Mouse (Mus musculus) forebrain, embryonic 12.5 days (tissue): ENCODE results near the gene Runx3. TPM values are rescaled to one million over a fixed set of nuclear protein-coding genes. Genes with fewer than 3 reads are reported as not detected.

ENCODE experiments used
- ATAC-seq: fragments of 200-750 bp; cut with Nextera tagmentation; 2 replicates; pipeline ENCODE4 v1.8.0; 2017; ENCODE audit warnings: moderate TSS enrichment; ENCODE audit not compliant: low FRiP score
- H3K27ac ChIP-seq: fragments of 300-500 bp; sonication (generic); 2 replicates; pipeline ENCODE4 v1.5.1; 2016; ENCODE audit warnings: mild to moderate bottlenecking
- H3K27me3 ChIP-seq: fragments of 300-500 bp; sonication (generic); 2 replicates; pipeline ENCODE4 v1.6.1; 2016; ENCODE audit warnings: mild to moderate bottlenecking
- H3K36me3 ChIP-seq: fragments of 300-500 bp; sonication (generic); replicated peaks from 2 replicates; pipeline ENCODE4 v1.6.1; 2016; ENCODE audit warnings: mild to moderate bottlenecking
- H3K4me1 ChIP-seq: fragments of 300-500 bp; sonication (generic); 2 replicates; pipeline ENCODE4 v1.6.1; 2016
- H3K4me2 ChIP-seq: fragments of 300-500 bp; sonication (generic); 2 replicates; pipeline ENCODE4 v1.6.1; 2016; ENCODE audit warnings: mild to moderate bottlenecking, moderate library complexity
- H3K4me3 ChIP-seq: fragments of 300-500 bp; sonication (generic); replicated peaks from 2 replicates; pipeline ENCODE4 v1.5.1; 2016; ENCODE audit warnings: mild to moderate bottlenecking
- H3K9ac ChIP-seq: fragments of 300-500 bp; sonication (generic); 2 replicates; pipeline ENCODE4 v1.6.1; 2016; ENCODE audit warnings: mild to moderate bottlenecking
- H3K9me3 ChIP-seq: fragments of 300-500 bp; sonication (generic); 2 replicates; pipeline ENCODE4 v1.6.1; 2016
- whole genome bisulfite sequencing: fragments of 180-500 bp; shearing (Covaris S2); methylation state at CpG from one replicate; pipeline ENCODE4 v1.1.7; 2016; 5-methylcytosine and 5-hydroxymethylcytosine counted together
- polyA plus RNA-seq: library from polyadenylated mRNA; unstranded; fragments of >200 nt; fragmentation: Nextera tagmentation; extraction: Ambion mirVana; gene quantifications from 2 replicates; pipeline ENCODE4 v1.2.1, GENCODE M21; 2016

Gene Runx3
- polyA plus RNA-seq, 1 experiment from 2014 or later: 0.09 TPM

DNA sequence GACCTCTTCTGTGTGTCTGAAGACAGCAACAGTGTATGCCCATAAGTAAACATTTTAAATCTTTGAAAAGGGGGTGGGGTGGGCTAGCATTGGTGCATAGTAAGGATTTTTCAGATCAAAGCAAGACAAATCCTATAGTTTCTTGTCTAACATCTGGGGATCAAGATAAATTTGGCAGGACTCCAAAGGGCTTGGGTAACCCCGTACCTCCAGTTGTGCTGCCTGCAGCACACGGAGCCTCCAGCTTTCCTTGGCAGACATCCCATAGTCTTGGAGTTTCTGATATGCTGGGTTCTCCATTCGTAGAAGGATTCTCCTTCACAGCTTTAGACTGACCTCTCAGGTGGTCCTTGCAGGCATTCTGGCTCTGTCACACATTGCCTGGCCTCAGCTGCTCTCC, 27.6 kb upstream of the Runx3 start:
- no peaks in the 10 kb centered on the region; the same call in 1 of the 2 replicates for H3K27me3 ChIP-seq
- H3K4me3 ChIP-seq: no peak overlapping the region
- no peak overlapping the region for H3K27ac ChIP-seq
- no peak overlapping the region for H3K4me2 ChIP-seq
- 67% methylated on average over 3 of the region's 3 CpGs for WGBS
- H3K4me1 ChIP-seq: no peaks in the 10 kb centered on the region
- H3K36me3 ChIP-seq: no peaks in the 10 kb centered on the region
- H3K9ac ChIP-seq: no peak overlapping the region
- ATAC-seq: no peak
- H3K9me3 ChIP-seq: no peaks in the 10 kb centered on the region

DNA sequence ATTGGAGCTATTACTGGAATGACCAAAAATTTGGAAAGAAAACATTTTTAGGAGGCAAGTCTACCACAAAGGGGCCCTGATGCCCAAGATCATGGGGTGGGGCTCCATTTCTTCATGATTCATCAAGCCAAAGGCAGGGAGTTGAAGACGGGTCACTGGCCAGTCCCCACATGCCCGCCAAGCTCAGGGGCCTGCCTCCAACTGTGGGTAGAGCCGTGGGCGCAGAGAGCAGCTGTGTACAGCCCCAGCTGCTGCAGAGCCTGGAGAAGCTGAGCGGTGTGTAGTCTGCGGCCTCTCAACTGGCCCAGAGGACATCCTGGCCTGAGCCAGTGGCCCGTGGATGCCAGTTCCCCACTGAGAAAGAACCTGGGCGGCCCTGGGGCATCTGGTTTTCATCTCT, 24.8 kb upstream of the Runx3 start:
- ATAC-seq: no peak
- H3K4me2 ChIP-seq: no peak overlapping the region
- H3K4me1 ChIP-seq: no peaks in the 10 kb centered on the region
- peaks cover 3% of the 10 kb centered on the region; the same call in 1 of the 2 replicates for H3K27me3 ChIP-seq
- H3K27ac ChIP-seq: no peak overlapping the region
- no peaks in the 10 kb centered on the region for H3K9me3 ChIP-seq
- H3K9ac ChIP-seq: no peak overlapping the region
- H3K36me3 ChIP-seq: no peaks in the 10 kb centered on the region
- H3K4me3 ChIP-seq: no peak overlapping the region
- WGBS: 81% methylated on average over 8 of the region's 8 CpGs

DNA sequence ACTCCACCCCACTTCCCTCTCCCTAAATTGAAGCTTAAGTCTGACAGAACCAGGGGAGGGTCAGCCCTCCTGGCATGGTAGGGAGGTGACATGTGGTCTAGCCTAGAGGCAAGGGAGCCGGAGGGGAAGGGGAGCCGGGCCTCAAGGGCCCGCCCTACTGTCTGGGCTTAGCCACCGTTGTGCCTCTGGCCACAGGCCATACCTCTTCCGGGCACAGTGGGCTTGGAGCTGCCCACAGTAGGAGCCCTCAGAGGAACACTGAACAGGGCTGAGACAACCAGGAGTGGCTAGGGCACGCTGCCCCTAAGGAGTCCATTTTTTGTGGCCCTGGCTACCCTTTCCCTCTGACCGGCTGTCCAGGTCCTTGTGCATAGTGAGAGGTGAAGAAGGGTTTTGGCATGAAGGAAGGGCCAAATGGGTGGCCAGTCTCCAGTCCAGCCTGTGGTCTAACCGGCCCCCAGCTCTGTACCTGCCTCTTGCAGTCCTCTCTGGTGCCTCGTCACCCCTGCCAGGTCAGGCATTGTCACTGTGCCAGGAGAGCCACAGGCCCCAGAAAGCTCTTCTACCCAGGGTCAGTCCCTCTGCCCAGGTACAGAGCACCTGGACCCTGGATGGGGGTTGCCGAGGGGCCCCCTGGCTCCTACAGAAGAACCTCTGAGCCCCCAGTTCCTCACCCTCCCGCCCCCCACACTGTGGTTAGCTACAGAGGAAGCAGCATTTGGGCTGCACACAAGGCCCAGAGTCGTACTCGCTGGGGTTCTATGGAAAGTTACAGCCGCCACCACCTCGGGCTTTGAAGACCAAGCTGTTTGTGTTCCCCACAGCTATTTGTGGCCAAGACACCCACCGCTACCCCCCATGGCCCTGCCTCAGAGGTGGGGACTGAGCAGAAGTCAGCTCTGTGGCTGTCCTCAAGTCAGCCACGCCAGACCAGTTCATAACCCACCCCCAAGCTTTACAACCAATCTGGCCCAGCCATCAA, 22.3 kb upstream of the Runx3 start:
- 88% methylated on average over 17 of the region's 17 CpGs for WGBS

DNA sequence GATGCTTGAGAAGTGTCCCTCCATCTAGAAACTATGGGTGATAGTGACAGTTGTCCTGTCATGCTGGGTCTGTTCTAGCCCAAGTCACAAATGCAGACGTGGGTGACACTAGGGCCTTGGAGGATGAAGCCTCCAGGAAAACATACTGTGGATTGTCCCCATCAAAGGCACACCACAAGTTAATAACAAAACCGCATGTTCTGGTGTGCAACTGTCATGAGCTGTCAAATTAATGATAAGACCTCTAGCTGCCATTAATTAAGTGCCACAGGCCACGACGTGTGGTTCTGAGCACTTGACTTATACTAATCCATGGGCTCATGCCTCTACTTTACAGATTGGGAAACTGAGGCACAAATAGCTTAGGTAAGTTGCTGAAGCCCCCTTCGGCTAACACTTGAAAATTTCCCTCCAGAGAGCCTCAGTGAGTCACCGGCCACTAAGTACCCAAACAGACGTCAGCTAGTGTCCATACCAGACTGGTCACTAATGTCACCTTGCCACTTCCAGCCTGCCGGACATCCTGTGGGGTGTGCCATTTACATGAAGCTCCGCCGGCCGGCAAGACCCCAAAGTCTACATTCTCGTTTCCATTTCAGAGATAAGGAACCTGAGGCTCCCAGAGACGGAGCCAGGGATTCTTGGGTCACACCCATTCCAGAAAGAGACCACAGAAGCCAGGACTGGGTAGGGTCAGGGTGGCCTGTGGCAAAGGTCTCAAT, 18.3 kb upstream of the Runx3 start:
- no peaks in the 10 kb centered on the region for H3K36me3 ChIP-seq
- ATAC-seq: no peak
- H3K4me3 ChIP-seq: no peak overlapping the region
- WGBS: 82% methylated on average over 13 of the region's 13 CpGs
- no peaks in the 10 kb centered on the region for H3K9me3 ChIP-seq
- peaks cover 3% of the 10 kb centered on the region; the same call in 1 of the 2 replicates for H3K27me3 ChIP-seq
- H3K4me2 ChIP-seq: no peak overlapping the region
- H3K27ac ChIP-seq: no peak overlapping the region
- H3K4me1 ChIP-seq: no peaks in the 10 kb centered on the region
- H3K9ac ChIP-seq: no peak overlapping the region

More for the DNA sequence above, 22.3 kb upstream of the Runx3 start:
- Histone ChIP-seq H3K4me3 (no peak overlapping the region), H3K9me3 (no peaks in the 10 kb centered on the region), H3K36me3 (no peaks in the 10 kb centered on the region), H3K4me2 (no peak overlapping the region), H3K9ac (no peak overlapping the region), H3K27me3 (peaks cover 3% of the 10 kb centered on the region; the same call in 1 of the 2 replicates), H3K27ac (no peak overlapping the region), H3K4me1 (no peaks in the 10 kb centered on the region)
- no peak for ATAC-seq

DNA sequence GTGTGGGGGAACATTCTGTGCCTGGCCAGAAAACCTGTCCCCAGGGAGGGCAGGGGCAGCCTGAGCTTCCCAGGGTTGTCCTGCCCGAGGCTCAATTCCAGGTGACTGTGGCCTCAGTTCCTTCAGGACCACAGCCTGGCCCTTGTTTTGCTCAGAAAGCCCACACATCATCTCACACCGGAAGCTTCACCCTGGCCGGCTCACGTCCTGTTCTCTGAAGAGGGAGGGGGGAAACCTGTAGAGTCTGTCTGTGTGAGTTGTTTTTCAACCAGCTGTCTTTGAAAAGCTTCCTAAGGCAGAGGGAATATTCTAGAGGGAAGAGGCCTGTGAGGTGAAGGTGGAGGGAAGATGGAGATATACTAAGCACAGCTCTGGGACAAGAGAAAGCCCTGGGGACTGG, 17.7 kb upstream of the Runx3 start:
- no peaks in the 10 kb centered on the region for H3K9me3 ChIP-seq
- no peak overlapping the region for H3K9ac ChIP-seq
- H3K4me3 ChIP-seq: no peak overlapping the region
- H3K27me3 ChIP-seq: peaks cover 3% of the 10 kb centered on the region; the same call in 1 of the 2 replicates
- H3K4me1 ChIP-seq: no peaks in the 10 kb centered on the region
- no peak overlapping the region for H3K4me2 ChIP-seq
- no peak for ATAC-seq
- H3K36me3 ChIP-seq: no peaks in the 10 kb centered on the region
- H3K27ac ChIP-seq: no peak overlapping the region
- WGBS: 58% methylated on average over 4 of the region's 4 CpGs

DNA sequence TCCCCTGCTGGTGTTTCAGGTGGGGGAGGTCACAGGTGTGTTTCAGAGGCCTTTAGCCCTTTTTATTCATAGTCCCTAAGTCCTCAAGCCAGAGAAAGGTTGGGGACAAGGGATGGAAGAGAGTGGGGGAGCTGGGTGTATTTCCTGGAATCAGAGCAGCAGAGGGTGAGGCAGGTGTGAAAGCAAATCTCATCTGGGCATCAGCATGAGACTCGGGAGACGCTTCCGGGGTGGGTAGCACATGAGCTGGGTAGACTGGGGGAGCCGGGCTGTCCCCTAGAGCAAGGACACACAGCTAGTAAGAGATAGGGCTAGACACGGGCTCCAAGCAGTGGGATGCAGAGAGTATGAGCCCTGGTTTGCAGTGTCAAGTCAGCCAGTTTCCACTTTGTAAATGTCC, 16.7 kb upstream of the Runx3 start:
- H3K27me3 ChIP-seq: peaks cover 3% of the 10 kb centered on the region; the same call in 1 of the 2 replicates
- no peak overlapping the region for H3K27ac ChIP-seq
- no peak for ATAC-seq
- H3K36me3 ChIP-seq: no peaks in the 10 kb centered on the region
- H3K4me3 ChIP-seq: no peak overlapping the region
- H3K9ac ChIP-seq: no peak overlapping the region
- WGBS: 65% methylated on average over 5 of the region's 5 CpGs
- no peaks in the 10 kb centered on the region for H3K9me3 ChIP-seq
- no peak overlapping the region for H3K4me2 ChIP-seq
- no peaks in the 10 kb centered on the region for H3K4me1 ChIP-seq

DNA sequence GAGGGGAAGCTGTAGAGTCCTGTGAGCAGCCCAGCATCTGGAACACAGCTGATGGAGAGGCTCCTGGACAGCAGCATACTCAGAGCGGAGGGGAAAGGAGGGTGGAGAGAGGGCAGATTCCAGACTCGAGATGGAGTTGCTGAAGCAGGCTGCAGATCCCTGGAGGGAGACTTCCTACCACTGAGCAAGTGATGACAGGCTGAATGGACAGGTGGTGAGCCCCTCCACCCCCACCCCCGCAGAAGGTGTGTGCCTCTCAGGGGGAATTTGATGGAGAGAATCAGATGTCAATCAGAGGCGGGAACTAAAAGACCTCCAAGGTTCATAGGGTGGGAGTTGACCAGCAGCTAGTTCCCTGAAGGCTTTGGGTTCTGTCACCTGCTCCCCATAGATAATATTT, 13.5 kb upstream of the Runx3 start:
- Histone ChIP-seq H3K9ac (no peak overlapping the region), H3K4me1 (no peaks in the 10 kb centered on the region), H3K27me3 (peaks cover 6% of the 10 kb centered on the region; the same call in 1 of the 2 replicates), H3K36me3 (no peaks in the 10 kb centered on the region), H3K27ac (no peak overlapping the region), H3K9me3 (no peaks in the 10 kb centered on the region), H3K4me3 (no peak overlapping the region), H3K4me2 (no peak overlapping the region)
- no peak for ATAC-seq
- WGBS: 66% methylated on average over 4 of the region's 4 CpGs

DNA sequence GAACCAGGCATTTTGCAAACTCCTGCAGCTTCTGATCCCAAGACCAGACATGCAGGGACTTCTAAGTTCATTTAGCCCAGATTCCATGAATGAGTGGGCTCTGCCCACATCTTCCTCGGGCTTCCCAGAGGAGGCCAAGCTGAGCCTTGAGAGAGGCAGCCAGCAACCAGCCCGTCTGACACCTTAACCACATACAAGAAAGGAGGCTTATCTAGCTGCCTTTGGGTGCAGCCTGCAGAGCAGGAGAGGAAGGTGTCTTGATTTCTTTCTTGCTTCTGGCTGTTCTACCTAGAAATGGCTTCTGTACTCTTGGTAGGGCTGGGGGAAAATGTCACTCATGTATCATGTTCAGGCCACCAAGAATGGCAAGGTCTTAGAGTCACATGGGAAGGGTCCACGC, 11.8 kb upstream of the Runx3 start:
- no peak overlapping the region for H3K27ac ChIP-seq
- no peak overlapping the region for H3K4me3 ChIP-seq
- 75% methylated on average over 3 of the region's 3 CpGs for WGBS

DNA sequence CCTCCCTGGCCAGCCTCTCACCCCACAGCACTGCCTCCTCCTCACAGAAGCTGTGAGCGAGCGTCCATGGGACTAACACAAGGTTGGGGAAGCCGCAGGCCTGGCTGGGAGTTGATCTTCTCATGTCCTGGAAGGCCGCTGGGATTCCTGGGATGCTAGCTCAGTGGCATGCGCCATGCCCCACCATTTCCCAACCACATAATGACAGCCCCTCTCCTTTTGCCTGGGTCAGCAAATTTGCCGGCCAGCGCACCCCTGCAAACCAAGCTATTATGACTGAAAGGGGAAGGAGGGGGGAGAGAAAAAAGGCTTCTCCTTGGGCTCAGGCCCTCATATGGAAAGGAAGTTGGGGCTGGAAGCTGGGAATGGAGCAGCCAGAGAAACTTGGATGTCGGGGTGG, 6.8 kb upstream of the Runx3 start:
- no peak overlapping the region for H3K9ac ChIP-seq
- H3K27me3 ChIP-seq: peaks cover 6% of the 10 kb centered on the region; the same call in 1 of the 2 replicates
- no peak overlapping the region for H3K4me3 ChIP-seq
- 85% methylated on average over 8 of the region's 8 CpGs for WGBS
- no peak overlapping the region for H3K27ac ChIP-seq
- no peaks in the 10 kb centered on the region for H3K36me3 ChIP-seq
- no peaks in the 10 kb centered on the region for H3K4me1 ChIP-seq
- no peak overlapping the region for H3K4me2 ChIP-seq
- no peak for ATAC-seq
- H3K9me3 ChIP-seq: 0 out of 2 replicates have a peak, but pooled peaks cover 3% of the 10 kb centered on the region

More for the DNA sequence above, 11.8 kb upstream of the Runx3 start:
- Histone ChIP-seq H3K9ac (no peak overlapping the region), H3K4me1 (no peaks in the 10 kb centered on the region), H3K36me3 (no peaks in the 10 kb centered on the region), H3K9me3 (0 out of 2 replicates have a peak, but pooled peaks cover 3% of the 10 kb centered on the region), H3K27me3 (peaks cover 6% of the 10 kb centered on the region; the same call in 1 of the 2 replicates), H3K4me2 (no peak overlapping the region)
- ATAC-seq: no peak

DNA sequence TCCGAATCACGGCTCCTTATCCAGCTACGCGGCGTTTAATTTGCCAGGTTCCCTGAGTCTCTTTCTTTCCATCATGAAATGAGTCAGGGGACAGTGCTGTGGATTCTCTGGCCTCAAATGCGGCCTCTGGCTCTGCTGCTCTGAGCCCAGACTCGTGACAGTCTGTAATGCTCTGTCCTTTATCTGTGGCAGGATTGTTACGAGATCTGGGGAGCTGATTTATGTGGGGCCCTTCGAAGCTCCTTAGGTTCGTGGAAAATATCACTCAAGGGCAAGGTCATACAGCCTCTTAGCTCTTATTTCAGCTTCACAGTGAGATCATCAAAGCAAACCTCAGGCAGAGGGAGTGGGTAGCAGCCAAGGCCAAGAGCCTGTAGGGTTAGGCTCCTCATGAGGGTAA, 6.2 kb upstream of the Runx3 start:
- Histone ChIP-seq H3K4me1 (no peaks in the 10 kb centered on the region), H3K9me3 (0 out of 2 replicates have a peak, but pooled peaks cover 3% of the 10 kb centered on the region), H3K9ac (no peak overlapping the region), H3K27me3 (0 out of 2 replicates have a peak, but pooled peaks cover 6% of the 10 kb centered on the region), H3K4me3 (no peak overlapping the region), H3K4me2 (no peak overlapping the region), H3K36me3 (no peaks in the 10 kb centered on the region), H3K27ac (no peak overlapping the region)
- 84% methylated on average over 10 of the region's 10 CpGs for WGBS
- ATAC-seq: no peak

DNA sequence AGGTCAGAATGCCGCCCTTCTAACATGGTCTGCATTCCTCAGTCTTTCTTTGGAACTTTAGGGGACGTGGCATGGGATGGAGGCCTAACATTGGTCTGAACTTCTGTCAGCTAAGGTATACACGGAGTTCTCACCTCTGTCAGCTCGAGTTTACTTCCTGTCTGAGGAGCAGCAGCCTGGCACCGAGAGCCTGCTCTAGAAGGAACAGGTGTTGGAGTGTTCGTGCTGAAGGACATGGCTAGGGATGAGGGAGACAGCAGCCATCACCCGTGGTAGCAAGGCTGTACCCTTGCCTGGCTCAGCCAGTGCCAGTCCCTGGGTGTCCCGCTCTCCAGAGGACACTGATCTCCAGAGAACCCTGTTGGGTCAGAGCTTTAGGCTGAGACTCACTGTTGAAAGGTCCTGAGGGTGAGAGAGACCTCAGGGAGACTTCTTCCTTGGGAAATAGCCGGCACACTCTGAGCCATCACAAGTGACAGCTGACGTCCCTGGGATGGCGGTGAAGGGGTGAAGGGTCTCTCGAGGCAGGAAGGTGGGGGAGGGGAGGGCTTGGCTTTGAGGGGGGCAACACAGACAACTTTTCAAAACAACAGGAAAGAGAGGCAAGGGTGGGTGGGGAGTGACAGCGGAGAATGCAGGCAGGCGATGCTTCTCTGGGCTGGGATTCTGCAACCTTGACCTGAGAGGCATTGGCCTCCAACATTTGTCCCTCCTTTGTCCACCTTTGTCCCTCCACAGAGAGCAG, 4.9 kb upstream of the Runx3 start:
- Histone ChIP-seq H3K4me2 (no peak overlapping the region), H3K4me3 (no peak overlapping the region), H3K36me3 (no peaks in the 10 kb centered on the region), H3K27me3 (no peaks in the 10 kb centered on the region), H3K27ac (no peak overlapping the region), H3K9ac (no peak overlapping the region), H3K9me3 (0 out of 2 replicates have a peak, but pooled peaks cover 3% of the 10 kb centered on the region), H3K4me1 (no peaks in the 10 kb centered on the region)
- no peak for ATAC-seq
- WGBS: 66% methylated on average over 14 of the region's 14 CpGs

DNA sequence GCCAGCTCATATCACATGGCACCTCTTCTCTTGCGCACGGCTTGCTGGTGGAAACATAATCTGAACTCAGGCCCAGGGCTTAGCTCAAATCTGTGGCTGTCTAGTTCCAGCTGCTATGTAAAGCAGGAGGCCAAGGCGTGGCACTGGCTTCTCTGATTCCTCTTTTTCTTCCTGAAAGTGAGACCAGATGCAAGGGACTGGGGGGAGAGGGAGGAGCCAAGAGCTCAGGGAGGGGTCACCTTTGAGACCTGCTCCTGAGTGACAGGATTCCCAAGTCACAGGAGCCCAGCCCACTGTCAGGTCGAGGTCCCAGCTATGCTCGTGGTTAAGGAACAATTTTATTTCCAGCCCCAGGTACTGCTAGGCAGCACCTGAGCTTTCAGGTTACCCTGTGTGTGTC, 4.1 kb upstream of the Runx3 start:
- H3K4me2 ChIP-seq: no peak overlapping the region
- 61% methylated on average over 5 of the region's 5 CpGs for WGBS
- no peak overlapping the region for H3K27ac ChIP-seq

More for the DNA sequence above, 4.1 kb upstream of the Runx3 start:
- H3K4me3 ChIP-seq: no peak overlapping the region
- 0 out of 2 replicates have a peak, but pooled peaks cover 3% of the 10 kb centered on the region for H3K9me3 ChIP-seq
- no peaks in the 10 kb centered on the region for H3K27me3 ChIP-seq
- ATAC-seq: no peak
- H3K4me1 ChIP-seq: no peaks in the 10 kb centered on the region
- no peaks in the 10 kb centered on the region for H3K36me3 ChIP-seq
- no peak overlapping the region for H3K9ac ChIP-seq
